Mouse (Mus musculus): Measurements from ENCODE around the gene Mcm2.

Mcm2 gene

DNA sequence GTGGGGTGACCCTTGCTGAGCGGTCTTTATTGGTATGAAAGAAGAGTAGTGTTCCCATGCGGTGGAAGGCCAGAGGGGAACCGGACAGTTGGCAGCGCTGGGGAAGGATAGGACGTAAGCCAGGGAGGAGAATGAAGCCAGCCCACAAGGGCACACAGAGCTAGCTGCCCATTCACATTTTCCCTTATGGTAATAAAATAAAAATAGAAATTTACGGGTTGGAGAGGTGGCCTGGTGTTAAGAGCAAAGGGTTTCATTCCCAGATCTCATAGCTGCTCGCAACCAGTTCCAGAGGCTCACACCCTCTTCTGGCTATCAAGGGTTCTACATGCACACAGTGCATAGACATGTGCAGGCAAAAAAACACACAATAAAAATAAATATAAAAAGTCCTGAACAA lies 48.5 kb downstream of the Mcm2 start:
- DNase-seq (ENCODE audit: low read depth, low spot score): no peak

- DNase-seq (ENCODE audit: low read depth, low spot score): peak; percentile 48
These were observed 49.3 kb downstream of the Mcm2 start for GRCm38 (mm10) chr6:88849270-88849669.

- no peak for DNase-seq (ENCODE audit: low read depth, low spot score)
These were observed 51.0 kb downstream of the Mcm2 start for GRCm38 (mm10) chr6:88847571-88847970.

DNA sequence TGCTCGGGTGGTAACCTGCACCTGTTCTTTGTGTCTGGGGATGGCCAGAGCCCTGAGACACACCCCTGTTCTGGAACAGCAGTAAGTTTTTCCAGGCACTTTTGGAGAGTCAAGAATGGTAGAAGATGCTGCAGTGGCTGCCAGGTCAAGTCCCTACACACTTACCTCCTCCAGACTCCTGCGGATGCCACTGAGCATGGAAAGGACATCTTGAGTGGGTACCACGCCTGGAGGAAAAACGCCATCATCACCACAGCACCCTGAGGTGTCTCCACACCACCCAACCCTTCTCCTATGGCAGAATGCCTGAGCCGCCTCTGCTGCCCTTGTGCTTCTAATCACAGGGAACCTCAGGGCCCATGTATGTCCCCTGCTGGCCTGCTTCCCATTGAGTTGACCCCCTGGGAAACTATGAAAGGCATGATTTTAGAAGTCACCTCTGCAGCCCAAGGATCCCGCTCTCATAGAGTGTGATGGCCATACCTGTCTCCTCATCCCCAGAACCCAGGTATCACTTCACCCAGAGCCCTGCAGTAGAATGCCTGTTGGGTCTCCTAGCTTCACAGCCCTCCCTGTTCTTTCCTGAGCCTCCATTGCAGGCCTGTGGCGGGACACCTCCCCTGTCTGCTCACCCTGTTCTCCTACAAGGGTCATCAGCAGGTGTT lies 53.5 kb downstream of the Mcm2 start:
- DNase-seq (ENCODE audit: low read depth, low spot score): no peak

DNA sequence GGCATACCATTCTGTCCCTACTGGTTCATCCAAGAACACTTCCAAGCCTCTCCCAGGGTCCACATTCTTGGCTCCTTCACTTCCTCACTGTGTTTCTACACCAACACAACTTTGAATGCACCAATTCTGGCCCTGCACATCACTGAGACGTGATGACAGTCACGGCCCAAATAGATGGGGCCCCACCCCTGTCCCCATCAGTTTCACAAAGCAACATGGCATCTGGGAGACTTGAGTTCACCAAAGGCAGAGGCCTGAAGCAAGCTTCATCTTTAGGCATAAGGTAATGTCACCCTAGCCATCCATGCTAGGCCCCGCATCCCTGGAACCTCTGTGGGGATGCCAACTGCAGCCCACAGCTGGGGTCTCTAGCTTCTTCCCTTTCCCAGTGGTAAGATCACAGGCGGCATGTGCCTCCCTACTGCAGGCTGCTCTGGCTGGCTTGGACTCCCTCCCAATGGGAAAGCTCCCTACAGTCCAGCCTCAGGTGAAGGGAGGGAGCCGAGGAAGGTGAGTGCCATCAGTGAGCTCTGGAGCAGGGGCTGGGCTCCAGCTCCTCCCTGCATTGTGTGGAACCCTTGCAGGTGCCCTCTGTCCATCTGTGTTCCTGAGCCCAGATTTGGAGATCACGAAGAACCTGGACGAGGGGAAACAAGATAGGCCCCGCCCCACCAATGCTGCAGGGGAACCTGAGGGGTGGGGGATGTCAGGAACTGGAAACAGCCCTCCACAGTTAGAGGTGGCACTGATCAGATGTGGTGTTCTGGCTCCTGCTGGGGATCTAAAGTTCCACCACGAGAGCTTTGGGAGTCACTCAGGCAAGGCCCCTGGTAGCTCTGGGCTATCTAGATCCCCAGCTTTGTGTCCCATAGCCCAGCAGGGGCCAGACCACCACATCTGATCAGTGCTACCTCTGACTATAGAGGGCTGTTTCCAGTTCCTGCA lies 54.5 kb downstream of the Mcm2 start:
- no peak for DNase-seq (ENCODE audit: low read depth, low spot score)

- no peak for DNase-seq (ENCODE audit: low read depth, low spot score)
These were observed 55.3 kb downstream of the Mcm2 start for GRCm38 (mm10) chr6:88843241-88843640.

DNA sequence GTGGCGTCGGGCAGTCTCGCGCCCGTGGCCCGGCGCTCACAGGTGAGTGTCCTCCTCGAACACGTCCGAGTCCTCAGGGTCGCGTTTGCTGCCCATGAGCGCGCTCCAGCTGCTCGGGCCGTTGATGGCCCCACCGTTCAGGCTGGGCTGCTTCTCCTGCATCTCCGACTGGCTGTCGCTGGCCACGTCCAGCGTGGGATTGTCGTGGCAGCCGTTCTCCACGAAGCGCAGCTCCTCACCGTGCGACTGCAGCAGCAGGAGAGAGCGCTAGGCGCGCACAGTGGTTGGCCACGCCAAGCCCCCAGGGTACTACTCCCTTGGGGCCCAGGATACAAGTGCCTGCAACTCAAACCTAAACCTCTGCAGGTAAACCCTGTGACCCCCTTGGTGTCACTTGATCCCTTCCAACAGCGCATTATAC lies 55.8 kb downstream of the Mcm2 start:
- peak; percentile 54 for DNase-seq (ENCODE audit: low read depth, low spot score)

- DNase-seq (ENCODE audit: low read depth, low spot score): peak; percentile 100
These were observed 56.5 kb downstream of the Mcm2 start, which contains the start of gene Abtb1 for GRCm38 (mm10) chr6:88841781-88842689. Gene Abtb1 (minus strand): TSS chr6:88841984.

GRCm38 (mm10) chr6:88841514-88841780 lies 57.1 kb downstream of the Mcm2 start:
- DNase-seq (ENCODE audit: low read depth, low spot score): no peak

- DNase-seq (ENCODE audit: low read depth, low spot score): no peak
These were observed 57.6 kb downstream of the Mcm2 start for GRCm38 (mm10) chr6:88840791-88841513.

GRCm38 (mm10) chr6:88840211-88840610 lies 58.4 kb downstream of the Mcm2 start:
- DNase-seq (ENCODE audit: low read depth, low spot score): no peak

- peak; percentile 62 for DNase-seq (ENCODE audit: low read depth, low spot score)
These were observed 59.2 kb downstream of the Mcm2 start for GRCm38 (mm10) chr6:88839135-88839970.

GRCm38 (mm10) chr6:88838613-88839012 lies 60.0 kb downstream of the Mcm2 start:
- DNase-seq (ENCODE audit: low read depth, low spot score): no peak

DNA sequence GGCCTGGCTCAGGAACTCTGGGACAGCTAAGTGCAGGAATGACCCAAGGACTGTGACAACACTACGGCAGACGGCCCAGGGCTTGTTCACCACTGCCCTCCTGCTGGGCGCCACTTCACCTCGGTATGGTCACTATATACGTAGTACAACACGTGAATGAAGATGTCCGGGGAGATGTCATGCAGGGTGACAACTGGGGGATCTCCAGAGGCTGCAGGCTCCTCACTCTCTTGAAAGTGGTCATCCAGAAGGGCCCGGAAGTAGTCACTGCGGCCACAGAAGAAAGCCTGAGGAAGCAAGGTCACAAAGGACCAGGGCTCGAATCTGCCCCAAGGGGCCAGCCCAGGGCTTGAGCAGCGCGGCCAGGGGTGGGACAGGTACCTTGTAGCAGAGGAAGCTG lies 60.6 kb downstream of the Mcm2 start:
- no peak for DNase-seq (ENCODE audit: low read depth, low spot score)

- DNase-seq (ENCODE audit: low read depth, low spot score): no peak
These were observed 62.3 kb downstream of the Mcm2 start for GRCm38 (mm10) chr6:88836178-88836819.

DNA sequence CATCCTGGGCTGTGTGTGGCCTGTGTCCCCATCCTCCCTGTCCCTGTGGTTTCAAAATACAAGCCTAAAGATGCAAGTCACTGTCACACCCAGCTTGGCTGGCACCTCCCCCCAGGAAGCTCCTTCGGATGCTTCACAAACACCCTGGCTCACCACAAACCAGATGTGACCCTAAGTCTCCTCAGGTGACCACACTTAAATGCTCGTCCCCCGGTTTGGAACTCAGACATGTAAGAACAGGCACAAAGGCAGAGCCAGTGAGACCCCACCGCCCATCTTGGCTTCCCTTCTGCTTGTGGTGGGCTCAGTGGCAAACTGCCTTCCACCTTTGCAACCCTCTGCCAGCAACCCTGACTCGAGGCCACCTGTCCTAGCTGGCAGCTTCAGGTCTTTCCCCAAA lies 63.5 kb downstream of the Mcm2 start:
- no peak for DNase-seq (ENCODE audit: low read depth, low spot score)

All from ES-CJ7 (cell line).